Mouse (Mus musculus): ENCODE measurements around the gene Ugt1a9. TPM values are rescaled to one million over a fixed set of nuclear protein-coding genes. Genes with fewer than 3 reads are reported as not detected.
"Not testable (repeated sequence)": the region's sequence is repeated elsewhere in the genome, so short reads cannot be mapped to it uniquely, and the experiment has no call there.

Gene Ugt1a9
- polyA plus RNA-seq, 1 experiment from 2014 or later: not detected

GRCm38 (mm10) chr1:88143966-88144675 lies 73.5 kb downstream of the Ugt1a9 start:
- not testable (repeated sequence) for H3K4me1 ChIP-seq (replicated peaks); H3K9ac ChIP-seq (replicated peaks); H3K9me3 ChIP-seq; H3K4me3 ChIP-seq (replicated peaks); H3K27me3 ChIP-seq; ATAC-seq; H3K4me2 ChIP-seq (replicated peaks); H3K36me3 ChIP-seq; H3K27ac ChIP-seq
- WGBS: 7% methylated on average over 5 of the region's 5 CpGs

- H3K36me3 ChIP-seq; H3K9ac ChIP-seq (replicated peaks); H3K27ac ChIP-seq; H3K4me1 ChIP-seq (replicated peaks); H3K9me3 ChIP-seq; H3K27me3 ChIP-seq; ATAC-seq; H3K4me2 ChIP-seq (replicated peaks); H3K4me3 ChIP-seq (replicated peaks): not testable (repeated sequence)
- 78% methylated on average over 2 of the region's 2 CpGs for WGBS
Measured at GRCm38 (mm10) chr1:88145278-88145677, 74.7 kb downstream of the Ugt1a9 start.

- H3K27ac ChIP-seq; H3K4me2 ChIP-seq (replicated peaks); H3K4me1 ChIP-seq (replicated peaks); H3K9me3 ChIP-seq; H3K4me3 ChIP-seq (replicated peaks); H3K27me3 ChIP-seq; ATAC-seq; H3K9ac ChIP-seq (replicated peaks); H3K36me3 ChIP-seq: not testable (repeated sequence)
- WGBS: 85% methylated on average over 2 of the region's 2 CpGs
Measured at GRCm38 (mm10) chr1:88150133-88150532, 79.5 kb downstream of the Ugt1a9 start.

DNA sequence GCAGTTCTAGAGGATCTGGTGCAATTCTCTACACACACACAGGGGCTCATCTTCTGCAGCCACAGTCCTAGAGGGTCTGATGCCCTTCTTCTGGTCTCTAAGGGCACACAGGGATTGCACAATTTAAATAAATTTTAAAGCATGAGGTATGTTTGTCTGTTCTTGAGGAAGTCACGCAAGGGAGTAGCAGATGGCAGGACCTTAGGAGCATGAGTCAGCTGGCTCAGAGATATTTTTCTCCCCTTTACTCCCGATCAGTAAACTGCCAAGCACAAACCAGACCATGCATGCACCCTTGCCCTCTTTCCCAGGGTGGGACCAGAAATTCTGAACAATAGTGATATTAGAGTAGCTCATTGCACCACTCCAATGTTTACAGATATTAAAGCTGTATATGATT lies 87.8 kb downstream of the Ugt1a9 start:
- no peaks in the 10 kb centered on the region for H3K4me1 ChIP-seq (replicated peaks)
- 89% methylated on average over 2 of the region's 2 CpGs for WGBS
- no peak for ATAC-seq
- no peak overlapping the region for H3K27ac ChIP-seq
- H3K9ac ChIP-seq (replicated peaks): no peak overlapping the region
- no peak overlapping the region for H3K4me3 ChIP-seq (replicated peaks)
- H3K27me3 ChIP-seq: no peaks in the 10 kb centered on the region
- H3K9me3 ChIP-seq: no peaks in the 10 kb centered on the region
- H3K36me3 ChIP-seq: no peaks in the 10 kb centered on the region
- no peak overlapping the region for H3K4me2 ChIP-seq (replicated peaks)

GRCm38 (mm10) chr1:88165711-88166110 lies 95.1 kb downstream of the Ugt1a9 start, which contains the start of gene Ugt1a5:
Gene Ugt1a5 (plus strand): TSS chr1:88166012.
- Histone ChIP-seq H3K4me2 (replicated peaks) (no peak within 1 kb of the TSS), H3K9me3 (no peaks in the 10 kb centered on the region), H3K36me3 (no peaks in the 10 kb centered on the region), H3K9ac (replicated peaks) (no peak within 1 kb of the TSS), H3K27ac (no peak within 1 kb of the TSS), H3K27me3 (no peaks in the 10 kb centered on the region), H3K4me3 (replicated peaks) (no peak within 1 kb of the TSS), H3K4me1 (replicated peaks) (no peaks in the 10 kb centered on the region)
- 89% methylated on average over 5 of the region's 5 CpGs for WGBS
- ATAC-seq: no peak

DNA sequence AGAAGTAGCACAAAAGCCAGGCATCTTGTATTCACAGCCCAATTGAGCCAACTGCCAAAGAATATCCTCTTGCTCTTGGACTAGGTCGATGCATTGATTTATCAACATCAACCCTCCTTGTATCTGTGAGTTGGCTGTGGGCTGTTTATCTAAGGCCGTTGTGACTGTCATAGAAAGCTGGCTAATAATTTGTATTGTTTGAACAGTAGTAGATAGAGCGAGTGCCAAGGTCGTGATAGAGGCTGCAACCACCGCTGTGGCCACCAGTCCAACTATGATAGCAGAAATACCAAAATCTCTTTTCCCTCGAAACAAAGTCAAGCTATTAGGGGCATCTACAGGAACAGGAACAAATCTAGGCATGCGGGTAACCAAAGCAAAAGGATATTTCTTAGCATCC lies 101.6 kb downstream of the Ugt1a9 start:
- WGBS: 85% methylated on average over 7 of the region's 7 CpGs
- H3K4me3 ChIP-seq (replicated peaks); H3K27ac ChIP-seq; H3K9ac ChIP-seq (replicated peaks); H3K27me3 ChIP-seq; H3K36me3 ChIP-seq; ATAC-seq; H3K4me1 ChIP-seq (replicated peaks); H3K9me3 ChIP-seq; H3K4me2 ChIP-seq (replicated peaks): not testable (repeated sequence)

- 100% methylated on average over 1 of the region's 1 CpGs for WGBS
- Histone ChIP-seq H3K4me1 (replicated peaks) (no peaks in the 10 kb centered on the region), H3K27ac (no peak overlapping the region), H3K4me3 (replicated peaks) (no peak overlapping the region), H3K9ac (replicated peaks) (no peak overlapping the region), H3K36me3 (no peaks in the 10 kb centered on the region), H3K27me3 (no peaks in the 10 kb centered on the region), H3K4me2 (replicated peaks) (no peak overlapping the region), H3K9me3 (0 out of 2 replicates have a peak, but pooled peaks cover 11% of the 10 kb centered on the region)
- no peak for ATAC-seq
Measured at GRCm38 (mm10) chr1:88179657-88180056, 109.1 kb downstream of the Ugt1a9 start.

DNA sequence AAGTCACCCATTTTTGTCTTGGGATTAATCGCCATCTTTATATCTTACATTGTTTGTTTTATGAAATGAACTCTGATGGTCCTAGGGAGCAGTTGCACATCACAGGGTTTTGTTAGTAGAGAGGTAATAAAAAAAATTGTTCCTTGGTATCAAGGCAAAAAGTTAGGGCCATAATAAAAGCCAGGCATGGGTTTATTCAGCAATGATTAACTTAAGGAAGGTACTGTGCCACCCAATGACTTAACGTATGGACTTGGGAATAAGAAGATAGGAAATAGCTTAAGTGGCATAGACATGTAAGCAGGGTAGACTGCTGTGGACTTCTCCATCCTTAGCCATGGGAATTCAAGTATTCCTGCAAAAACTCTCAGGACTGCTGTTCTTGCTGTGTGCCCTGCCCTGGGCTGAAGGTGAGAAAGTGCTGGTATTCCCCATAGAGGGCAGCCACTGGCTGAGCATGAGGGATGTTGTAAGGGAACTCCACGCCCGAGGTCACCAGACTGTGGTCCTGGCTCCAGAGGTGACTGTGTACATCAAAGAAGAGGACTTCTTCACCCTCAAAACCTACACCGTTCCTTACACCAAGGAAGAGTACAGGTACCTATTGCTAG lies 115.8 kb downstream of the Ugt1a9 start:
- H3K9me3 ChIP-seq: 0 out of 2 replicates have a peak, but pooled peaks cover 3% of the 10 kb centered on the region
- WGBS: 92% methylated on average over 5 of the region's 5 CpGs
- ATAC-seq: no peak

DNA sequence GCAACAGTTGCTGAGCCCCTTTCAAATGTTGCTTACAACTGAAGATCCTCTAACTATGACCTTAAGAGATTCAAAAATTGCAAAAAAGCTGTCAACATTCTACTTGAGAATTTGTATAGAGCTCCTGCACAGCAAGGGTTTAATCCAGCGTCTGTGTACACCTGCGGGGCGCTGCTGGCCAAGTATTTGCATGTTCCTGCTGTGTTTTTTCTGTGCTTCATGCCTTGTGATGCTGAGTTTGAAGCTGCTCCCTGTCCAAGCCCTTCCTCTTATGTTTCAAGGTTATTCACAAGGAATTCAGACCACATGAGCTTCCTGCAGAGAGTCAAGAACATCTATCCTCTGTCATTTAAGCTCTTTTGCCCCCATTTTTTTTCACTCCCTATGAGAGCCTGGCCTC lies 121.5 kb downstream of the Ugt1a9 start:
- no peak for ATAC-seq
- no peak overlapping the region for H3K9ac ChIP-seq (replicated peaks)
- no peaks in the 10 kb centered on the region for H3K4me1 ChIP-seq (replicated peaks)
- H3K27me3 ChIP-seq: no peaks in the 10 kb centered on the region
- H3K4me2 ChIP-seq (replicated peaks): no peak overlapping the region
- 0 out of 2 replicates have a peak, but pooled peaks cover 3% of the 10 kb centered on the region for H3K9me3 ChIP-seq
- no peak overlapping the region for H3K27ac ChIP-seq
- no peak overlapping the region for H3K4me3 ChIP-seq (replicated peaks)
- 76% methylated on average over 3 of the region's 3 CpGs for WGBS
- H3K36me3 ChIP-seq: no peaks in the 10 kb centered on the region

More for the DNA sequence above, 115.8 kb downstream of the Ugt1a9 start:
- H3K27ac ChIP-seq: no peak overlapping the region
- no peaks in the 10 kb centered on the region for H3K4me1 ChIP-seq (replicated peaks)
- no peak overlapping the region for H3K9ac ChIP-seq (replicated peaks)
- H3K4me3 ChIP-seq (replicated peaks): no peak overlapping the region
- H3K27me3 ChIP-seq: no peaks in the 10 kb centered on the region
- no peak overlapping the region for H3K4me2 ChIP-seq (replicated peaks)
- no peaks in the 10 kb centered on the region for H3K36me3 ChIP-seq

GRCm38 (mm10) chr1:88195687-88196086 lies 125.1 kb downstream of the Ugt1a9 start:
- 93% methylated on average over 1 of the region's 1 CpGs for WGBS

DNA sequence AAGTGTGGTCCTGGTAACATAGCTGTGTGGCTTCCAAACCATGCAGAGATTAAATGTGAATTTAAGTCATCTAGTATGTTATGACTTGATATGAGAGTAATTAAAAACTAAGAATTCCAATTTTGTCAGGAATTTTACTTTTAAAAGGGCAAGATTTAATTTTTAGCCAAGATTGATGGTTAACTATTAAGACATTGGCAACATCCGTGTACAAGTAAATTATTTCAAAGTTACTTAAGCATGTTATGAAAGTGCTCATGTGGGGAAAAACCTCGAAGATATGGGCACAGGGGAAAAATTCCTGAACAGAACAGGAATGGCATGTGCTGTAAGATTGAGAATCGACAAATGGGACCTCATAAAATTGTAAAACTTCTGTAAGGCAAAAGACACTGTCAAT lies 126.8 kb downstream of the Ugt1a9 start:
- no peak overlapping the region for H3K27ac ChIP-seq
- H3K9me3 ChIP-seq: no peaks in the 10 kb centered on the region
- 79% methylated on average over 3 of the region's 3 CpGs for WGBS
- no peaks in the 10 kb centered on the region for H3K4me1 ChIP-seq (replicated peaks)
- H3K4me2 ChIP-seq (replicated peaks): no peak overlapping the region
- H3K9ac ChIP-seq (replicated peaks): no peak overlapping the region
- H3K36me3 ChIP-seq: no peaks in the 10 kb centered on the region
- ATAC-seq: no peak
- H3K4me3 ChIP-seq (replicated peaks): no peak overlapping the region
- H3K27me3 ChIP-seq: no peaks in the 10 kb centered on the region

More at GRCm38 (mm10) chr1:88195687-88196086, 125.1 kb downstream of the Ugt1a9 start:
- H3K27me3 ChIP-seq: no peaks in the 10 kb centered on the region
- H3K4me2 ChIP-seq (replicated peaks): no peak overlapping the region
- H3K9me3 ChIP-seq: no peaks in the 10 kb centered on the region
- no peak overlapping the region for H3K4me3 ChIP-seq (replicated peaks)
- H3K4me1 ChIP-seq (replicated peaks): no peaks in the 10 kb centered on the region
- no peaks in the 10 kb centered on the region for H3K36me3 ChIP-seq
- no peak overlapping the region for H3K27ac ChIP-seq
- ATAC-seq: no peak
- no peak overlapping the region for H3K9ac ChIP-seq (replicated peaks)

DNA sequence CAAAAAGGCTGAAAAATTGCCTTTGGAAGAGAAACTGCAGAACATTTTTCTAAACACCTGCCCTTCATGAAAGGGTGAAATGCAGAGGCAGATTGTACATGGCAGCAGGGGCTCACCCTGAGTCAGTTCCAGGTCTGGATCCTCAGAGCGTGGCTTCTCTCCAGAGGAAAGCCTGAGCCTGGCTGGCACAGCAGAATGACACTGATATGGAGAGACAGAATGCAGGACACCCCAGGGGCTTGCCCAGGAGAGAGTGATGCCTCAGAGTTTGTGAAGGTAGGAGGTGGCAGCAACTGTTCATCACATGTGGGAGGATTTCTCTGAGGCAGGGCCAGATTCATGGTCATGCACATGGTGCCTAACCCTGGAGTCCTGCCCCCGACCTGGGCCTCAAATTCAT lies 129.4 kb downstream of the Ugt1a9 start:
- no peak for ATAC-seq
- H3K27me3 ChIP-seq: no peaks in the 10 kb centered on the region
- no peaks in the 10 kb centered on the region for H3K9me3 ChIP-seq
- H3K4me2 ChIP-seq (replicated peaks): no peak overlapping the region
- H3K27ac ChIP-seq: no peak overlapping the region
- 0 out of 2 replicates have a peak, but pooled peaks cover under 1% of the 10 kb centered on the region for H3K4me1 ChIP-seq (replicated peaks)
- no peak overlapping the region for H3K4me3 ChIP-seq (replicated peaks)
- 78% methylated on average over 2 of the region's 2 CpGs for WGBS
- H3K9ac ChIP-seq (replicated peaks): no peak overlapping the region
- no peaks in the 10 kb centered on the region; the same call in 1 of the 2 replicates for H3K36me3 ChIP-seq

Data from midbrain, embryonic 13.5 days (tissue).